Mouse (Mus musculus) liver, embryonic 14.5 days (tissue): ENCODE results near the gene Olfr148. TPM values are rescaled to one million over a fixed set of nuclear protein-coding genes. Genes with fewer than 3 reads are reported as not detected.

Source experiments
- ATAC-seq: fragments of 200-750 bp; cut with Nextera tagmentation; 2 replicates; pipeline ENCODE4 v1.8.0; 2017; ENCODE audit warnings: moderate number of reproducible peaks, mild to moderate bottlenecking, moderate library complexity; ENCODE audit not compliant: insufficient read depth
- DNase-seq, 3 experiments: peaks; one replicate each; pipeline ENCODE4 v3.0.0-alpha.2; 2012 to 2013; ENCODE audit warnings: low read depth in 3 of 3, low spot score in 3 of 3
- H3K27ac ChIP-seq: fragments of 300-500 bp; sonication (generic); 2 replicates; pipeline ENCODE4 v1.5.1; 2014; ENCODE audit warnings: moderate library complexity, mild to moderate bottlenecking, control low read depth, inconsistent platforms
- H3K27me3 ChIP-seq: fragments of 300-500 bp; sonication (generic); 2 replicates; pipeline ENCODE4 v1.6.1; 2014; ENCODE audit warnings: mild to moderate bottlenecking, low read length, moderate library complexity; ENCODE audit not compliant: control insufficient read depth, insufficient read depth
- H3K36me3 ChIP-seq: fragments of 300-500 bp; sonication (generic); replicated peaks from 2 replicates; pipeline ENCODE4 v1.6.1; 2014; ENCODE audit warnings: low read depth; ENCODE audit not compliant: control insufficient read depth, insufficient read depth
- H3K4me1 ChIP-seq, 2 experiments: fragments of 200-500 bp in 1 of 2; fragments of 300-500 bp in 1 of 2; sonication (generic) in 1 of 2; replicated peaks; 2 replicates each; pipeline ENCODE4 v1.6.1; 2012 to 2014; ENCODE audit warnings: antibody characterized with exemption in 1 of 2, inconsistent platforms in 1 of 2, low read length in 1 of 2; ENCODE audit not compliant: control insufficient read depth in 2 of 2, insufficient read depth in 2 of 2
- H3K4me2 ChIP-seq: fragments of 300-500 bp; sonication (generic); 2 replicates; pipeline ENCODE4 v1.6.1; 2014; ENCODE audit warnings: low read depth, mild to moderate bottlenecking, control low read depth, moderate library complexity
- H3K4me3 ChIP-seq, 2 experiments: fragments of 200-500 bp in 1 of 2; fragments of 300-500 bp in 1 of 2; sonication (generic) in 1 of 2; 2 replicates each; pipeline ENCODE4 v1.5.1; 2012 to 2014; ENCODE audit warnings: low read depth in 2 of 2, low read length in 2 of 2, mild to moderate bottlenecking in 2 of 2, control low read depth in 1 of 2, inconsistent platforms in 1 of 2, moderate library complexity in 1 of 2; ENCODE audit not compliant: insufficient read depth in 1 of 2
- H3K9ac ChIP-seq: fragments of 300-500 bp; sonication (generic); replicated peaks from 2 replicates; pipeline ENCODE4 v1.6.1; 2014; ENCODE audit warnings: mild to moderate bottlenecking, control low read depth, moderate library complexity
- H3K9me3 ChIP-seq: fragments of 300-500 bp; sonication (generic); 2 replicates; pipeline ENCODE4 v1.6.1; 2016; ENCODE audit warnings: low read length, mixed read lengths; ENCODE audit not compliant: control insufficient read depth
- CTCF ChIP-seq: IDR thresholded peaks from 2 replicates; pipeline ENCODE4 v1.5.1; 2016; ENCODE audit warnings: antibody characterized with exemption, low read depth, control low read depth
- EP300 ChIP-seq: IDR thresholded peaks from 2 replicates; pipeline ENCODE4 v1.6.1; 2016; ENCODE audit warnings: antibody characterized with exemption, low read depth
- WGBS: fragments of 180-500 bp; shearing (Covaris S2); extraction: QIAGEN DNeasy Blood & Tissue Kit; methylation state at CpG from one replicate; pipeline ENCODE4 v1.1.7; 2014; ENCODE audit not compliant: insufficient replicate concordance; 5-methylcytosine and 5-hydroxymethylcytosine counted together
- polyA plus RNA-seq, 2 experiments: library from polyadenylated mRNA; depleted of rRNA in 1 of 2; stranded (reverse) in 1 of 2; unstranded in 1 of 2; fragments of >200 nt; fragmentation: Nextera tagmentation in 1 of 2; extraction: Ambion mirVana in 1 of 2; gene quantifications; 2 replicates each; pipeline versions ENCODE4 v1.2.1 to v1.2.3; 2012 to 2014

The Olfr148 gene
- not detected in 2 replicates for polyA plus RNA-seq (2012; rRNA removed)
- not detected in 2 replicates for polyA plus RNA-seq (2014; fragmentation: Nextera tagmentation; extraction: Ambion mirVana)

GRCm38 (mm10) chr9:39610355-39610754 lies at the start of gene Olfr148:
Gene Olfr148, plus strand, starts transcription at chr9:39610655.
- Histone ChIP-seq H3K9me3 (no peaks in the 10 kb centered on the region), H3K4me2 (no peak within 1 kb of the TSS), H3K36me3 (no peaks in the 10 kb centered on the region), H3K27ac (no peak within 1 kb of the TSS), H3K9ac (no peak within 1 kb of the TSS), H3K27me3 (no peaks in the 10 kb centered on the region), H3K4me1 (no peaks in the 10 kb centered on the region), H3K4me3 (no peak within 1 kb of the TSS)
- no peak for ATAC-seq
- 47% methylated on average over 3 of the region's 3 CpGs for WGBS
- no peak for TF ChIP-seq EP300
- TF ChIP-seq CTCF, result no peak
- DNase-seq, result no peak

GRCm38 (mm10) chr9:39575469-39575868 lies 35.0 kb upstream of the Olfr148 start, which contains the start of gene Olfr959:
Gene Olfr959, minus strand, starts transcription at chr9:39575569.
- Histone ChIP-seq H3K27ac (no peak within 1 kb of the TSS), H3K4me2 (no peak within 1 kb of the TSS), H3K9me3 (no peaks in the 10 kb centered on the region), H3K36me3 (no peaks in the 10 kb centered on the region), H3K4me3 (no peak within 1 kb of the TSS), H3K4me1 (no peaks in the 10 kb centered on the region), H3K9ac (no peak within 1 kb of the TSS), H3K27me3 (no peaks in the 10 kb centered on the region)
- 46% methylated on average over 3 of the region's 3 CpGs for WGBS
- DNase-seq, result no peak
- ATAC-seq, result no peak
- TF ChIP-seq CTCF, result no peak
- no peak for TF ChIP-seq EP300

GRCm38 (mm10) chr9:39577050-39577449 lies 33.4 kb upstream of the Olfr148 start:
- TF ChIP-seq EP300, result no peak
- ATAC-seq (no peak), DNase-seq (no peak)
- Histone ChIP-seq H3K4me2 (no peak overlapping the region), H3K27ac (no peak overlapping the region), H3K27me3 (no peaks in the 10 kb centered on the region), H3K4me3 (no peak overlapping the region), H3K9me3 (no peaks in the 10 kb centered on the region), H3K36me3 (no peaks in the 10 kb centered on the region), H3K4me1 (no peaks in the 10 kb centered on the region), H3K9ac (no peak overlapping the region)
- 63% methylated on average over 5 of the region's 5 CpGs for WGBS

- TF ChIP-seq EP300 (no peak), CTCF (no peak)
- Histone ChIP-seq H3K9me3 (no peaks in the 10 kb centered on the region), H3K4me1 (no peaks in the 10 kb centered on the region), H3K36me3 (no peaks in the 10 kb centered on the region), H3K9ac (no peak overlapping the region), H3K27me3 (no peaks in the 10 kb centered on the region), H3K27ac (no peak overlapping the region), H3K4me2 (no peak overlapping the region), H3K4me3 (0 out of 4 replicates have a peak overlapping the region, but pooled peaks of 1 of the 2 experiments have one; percentile 27)
- no peak for ATAC-seq
- WGBS, result 2% methylated on average over 18 of the region's 19 CpGs
- DNase-seq, result no peak
These were observed 7.7 kb upstream of the Olfr148 start for GRCm38 (mm10) chr9:39602536-39603332.

- no peaks in the 10 kb centered on the region for H3K4me1 ChIP-seq
- H3K9me3 ChIP-seq, result no peaks in the 10 kb centered on the region
- H3K4me3 ChIP-seq, result no peak overlapping the region
- no peak overlapping the region for H3K9ac ChIP-seq
- no peaks in the 10 kb centered on the region for H3K36me3 ChIP-seq
- no peaks in the 10 kb centered on the region for H3K27me3 ChIP-seq
- no peak for ATAC-seq
- TF ChIP-seq EP300 (no peak), CTCF (no peak)
- 3% methylated on average over 9 of the region's 9 CpGs for WGBS
- H3K4me2 ChIP-seq, result no peak overlapping the region
- no peak overlapping the region for H3K27ac ChIP-seq
- DNase-seq, result no peak
These were observed 7.1 kb upstream of the Olfr148 start for GRCm38 (mm10) chr9:39603333-39603845.
